In the genomic region with DNA sequence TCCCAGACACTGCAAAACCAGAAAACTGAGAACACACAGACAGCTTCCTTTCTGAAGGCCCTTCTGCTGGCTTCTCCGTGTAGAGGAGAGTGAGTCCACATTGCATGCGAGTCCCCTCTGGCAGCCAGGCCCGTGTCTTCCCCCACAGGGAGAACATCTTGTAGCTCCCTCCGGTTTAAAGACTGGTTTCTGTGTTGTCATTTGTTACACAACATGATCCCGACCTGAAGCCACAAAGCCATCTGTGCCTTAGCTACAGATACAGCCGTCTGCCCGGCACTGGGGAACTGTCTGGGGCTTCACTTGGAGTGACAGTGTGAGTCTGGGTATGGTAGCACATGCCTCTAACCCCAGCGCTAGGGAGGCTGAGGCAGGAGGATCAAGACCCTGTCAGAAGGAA, we compare ENCODE assay signal across 10 mouse cellular contexts. TPM values are rescaled to one million over a fixed set of nuclear protein-coding genes. Genes with fewer than 3 reads are reported as not detected.
DNase-seq lines count a peak whose midpoint lies in the region; ATAC-seq lines count a peak whose summit lies in the region.
"Had no signal": no experiment of that assay in that cellular context is flagged by ENCODE, and none has a peak within 500 bp of the region (broad histone marks: within the 10 kb centered on the region; RNA-seq: fewer than 3 reads in every experiment).

No protein-coding gene starts in this region.

- H3K27ac ChIP-seq in forebrain, embryonic 13.5 days, result peak overlapping the region; percentile 54; the same call in 1 of the 2 replicates
- no peak overlapping the region for H3K27ac ChIP-seq in forebrain, embryonic 14.5 days (ENCODE audit: low read depth, low read length)
- H3K27ac ChIP-seq in embryonic facial prominence, embryonic 14.5 days (replicated peaks; ENCODE audit: low read depth, low read length), result peak overlapping the region; percentile 61; the same call in 1 of the 2 replicates
- peak overlapping the region; percentile 49; the same call in 1 of the 2 replicates for H3K27ac ChIP-seq in midbrain, embryonic 12.5 days (replicated peaks)
- H3K27ac ChIP-seq in intestine, embryonic 15.5 days, result no peak overlapping the region
- H3K27ac ChIP-seq: neural tube, embryonic 12.5 days had no signal

- no peaks in the 10 kb centered on the region for H3K27me3 ChIP-seq in forebrain, embryonic 13.5 days
- H3K27me3 ChIP-seq in forebrain, embryonic 14.5 days (replicated peaks; ENCODE audit: control insufficient read depth, insufficient read depth, low read length), result no peaks in the 10 kb centered on the region
- H3K27me3 ChIP-seq in embryonic facial prominence, embryonic 14.5 days (replicated peaks; ENCODE audit: control insufficient read depth, insufficient read depth, low read length), result no peaks in the 10 kb centered on the region
- no peaks in the 10 kb centered on the region for H3K27me3 ChIP-seq in midbrain, embryonic 12.5 days
- H3K27me3 ChIP-seq in intestine, embryonic 15.5 days (replicated peaks), result no peaks in the 10 kb centered on the region
- H3K27me3 ChIP-seq: neural tube, embryonic 12.5 days had no signal

- peaks cover 70% of the 10 kb centered on the region for H3K4me1 ChIP-seq in forebrain, embryonic 13.5 days
- H3K4me1 ChIP-seq in forebrain, embryonic 14.5 days (ENCODE audit: control insufficient read depth, insufficient read depth, low read length), result peaks cover 50% of the 10 kb centered on the region
- peaks cover 74% of the 10 kb centered on the region for H3K4me1 ChIP-seq in embryonic facial prominence, embryonic 14.5 days (ENCODE audit: control insufficient read depth, insufficient read depth, low read length)
- peaks cover 55% of the 10 kb centered on the region for H3K4me1 ChIP-seq in midbrain, embryonic 12.5 days
- H3K4me1 ChIP-seq in intestine, embryonic 15.5 days (replicated peaks), result peaks cover 47% of the 10 kb centered on the region

- H3K4me2 ChIP-seq in forebrain, embryonic 13.5 days, result no peak overlapping the region
- no peak overlapping the region for H3K4me2 ChIP-seq in forebrain, embryonic 14.5 days (ENCODE audit: low read length)
- H3K4me2 ChIP-seq in embryonic facial prominence, embryonic 14.5 days (ENCODE audit: low read depth, low read length), result no peak overlapping the region
- no peak overlapping the region for H3K4me2 ChIP-seq in midbrain, embryonic 12.5 days (replicated peaks)
- no peak overlapping the region for H3K4me2 ChIP-seq in intestine, embryonic 15.5 days (replicated peaks)
- H3K4me2 ChIP-seq: lung, embryonic 14.5 days; neural tube, embryonic 12.5 days had no signal

- ATAC-seq in forebrain, embryonic 13.5 days, result no peak
- ATAC-seq in forebrain, embryonic 14.5 days, result no peak
- ATAC-seq in embryonic facial prominence, embryonic 14.5 days (ENCODE audit: low read depth), result no peak
- no peak for ATAC-seq in midbrain, embryonic 12.5 days (ENCODE audit: low FRiP score, low read depth)
- no peak for ATAC-seq in intestine, embryonic 15.5 days

- H3K4me3 ChIP-seq in forebrain, embryonic 13.5 days, result no peak overlapping the region
- no peak overlapping the region for H3K4me3 ChIP-seq in forebrain, embryonic 14.5 days (ENCODE audit: low read depth, low read length)
- H3K4me3 ChIP-seq in embryonic facial prominence, embryonic 14.5 days (ENCODE audit: low read depth, low read length), result no peak overlapping the region
- no peak overlapping the region for H3K4me3 ChIP-seq in midbrain, embryonic 12.5 days
- no peak overlapping the region for H3K4me3 ChIP-seq in intestine, embryonic 15.5 days (replicated peaks)
- H3K4me3 ChIP-seq: neural tube, embryonic 12.5 days had no signal

- H3K36me3 ChIP-seq in forebrain, embryonic 13.5 days (ENCODE audit: poor library complexity, severe bottlenecking), result no peaks in the 10 kb centered on the region
- no peaks in the 10 kb centered on the region for H3K36me3 ChIP-seq in forebrain, embryonic 14.5 days (ENCODE audit: control insufficient read depth, insufficient read depth, low read length)
- no peaks in the 10 kb centered on the region for H3K36me3 ChIP-seq in embryonic facial prominence, embryonic 14.5 days (ENCODE audit: control insufficient read depth, insufficient read depth, low read length)
- no peaks in the 10 kb centered on the region for H3K36me3 ChIP-seq in midbrain, embryonic 12.5 days
- no peaks in the 10 kb centered on the region for H3K36me3 ChIP-seq in intestine, embryonic 15.5 days
- H3K36me3 ChIP-seq: neural tube, embryonic 12.5 days had no signal

- DNase-seq in forebrain, embryonic 14.5 days (ENCODE audit: low spot score), result no peak
- DNase-seq in brain, adult 2 months (ENCODE audit: low read depth, low spot score), result peak; percentile 77
- no peak for DNase-seq in embryonic facial prominence, embryonic 14.5 days (ENCODE audit: low spot score)
- no peak for DNase-seq in heart, postnatal 14 days
- no peak for DNase-seq in lung, postnatal 14 days
- DNase-seq: lung, embryonic 14.5 days had no signal

- no peaks in the 10 kb centered on the region for H3K9me3 ChIP-seq in forebrain, embryonic 13.5 days (replicated peaks)
- no peaks in the 10 kb centered on the region for H3K9me3 ChIP-seq in forebrain, embryonic 14.5 days (replicated peaks; ENCODE audit: control insufficient read depth, low read length)
- H3K9me3 ChIP-seq in embryonic facial prominence, embryonic 14.5 days (ENCODE audit: control insufficient read depth, low read length), result no peaks in the 10 kb centered on the region
- H3K9me3 ChIP-seq in midbrain, embryonic 12.5 days, result no peaks in the 10 kb centered on the region
- no peaks in the 10 kb centered on the region for H3K9me3 ChIP-seq in intestine, embryonic 15.5 days
- H3K9me3 ChIP-seq: neural tube, embryonic 12.5 days had no signal

- H3K9ac ChIP-seq in forebrain, embryonic 13.5 days, result no peak overlapping the region
- no peak overlapping the region; the same call in 1 of the 2 replicates for H3K9ac ChIP-seq in forebrain, embryonic 14.5 days (ENCODE audit: low read length)
- H3K9ac ChIP-seq in embryonic facial prominence, embryonic 14.5 days (ENCODE audit: low read depth, low read length), result no peak overlapping the region
- 0 out of 2 replicates have a peak overlapping the region, but pooled peaks have one; percentile 37 for H3K9ac ChIP-seq in midbrain, embryonic 12.5 days (replicated peaks)
- no peak overlapping the region for H3K9ac ChIP-seq in intestine, embryonic 15.5 days
- H3K9ac ChIP-seq: lung, embryonic 14.5 days; neural tube, embryonic 12.5 days had no signal

- intact Hi-C loops in heart, postnatal 14 days (cut with DNase I), result no loop called here

- WGBS in forebrain, embryonic 13.5 days, result 73% methylated on average over 8 of the region's 8 CpGs
- WGBS in forebrain, embryonic 14.5 days, result 77% methylated on average over 8 of the region's 8 CpGs
- WGBS in embryonic facial prominence, embryonic 14.5 days, result 52% methylated on average over 8 of the region's 8 CpGs
- WGBS in midbrain, embryonic 12.5 days, result 71% methylated on average over 8 of the region's 8 CpGs
- WGBS in intestine, embryonic 15.5 days, result 75% methylated on average over 8 of the region's 8 CpGs

RNA-seq across cellular contexts. Expression of gene Abhd2, which starts 42.1 kb away (rescaled TPM):
- polyA plus RNA-seq in forebrain, embryonic 13.5 days (2015; fragmentation: Nextera tagmentation; extraction: Ambion mirVana), result 16.9 and 17.3 TPM in 2 replicates
- polyA plus RNA-seq in forebrain, embryonic 14.5 days (2014; fragmentation: Nextera tagmentation; extraction: Ambion mirVana), result 22.3 and 23.5 TPM in 2 replicates
- 14.2 and 14.5 TPM in 2 replicates for polyA plus RNA-seq in embryonic facial prominence, embryonic 14.5 days (2014; fragmentation: Nextera tagmentation; extraction: Ambion mirVana)
- polyA plus RNA-seq in midbrain, embryonic 12.5 days (2016; fragmentation: Nextera tagmentation; extraction: Ambion mirVana), result 13.7 and 14.9 TPM in 2 replicates
- 14.3 and 16.3 TPM in 2 replicates for polyA plus RNA-seq in intestine, embryonic 15.5 days (2015; fragmentation: Nextera tagmentation; extraction: Ambion mirVana)
- 10 to 100 TPM; 40.3 to 45.0 TPM for total RNA-seq in heart, postnatal 14 days (2021)

Comparison
In these comparisons a context has a peak if more than half of its experiments do, and no peak if none do; other contexts are left out.
1. H3K27ac ChIP-seq: peak in forebrain, embryonic 13.5 days (single experiment), embryonic facial prominence, embryonic 14.5 days (single experiment) and midbrain, embryonic 12.5 days (single experiment); none in forebrain, embryonic 14.5 days (single experiment) and intestine, embryonic 15.5 days (single experiment).